Mouse (Mus musculus): ENCODE data around the gene Vmn1r193. TPM values are rescaled to one million over a fixed set of nuclear protein-coding genes. Genes with fewer than 3 reads are reported as not detected.

The Vmn1r193 gene
- not detected for polyA plus RNA-seq (2017; shearing (Covaris generic))

DNA sequence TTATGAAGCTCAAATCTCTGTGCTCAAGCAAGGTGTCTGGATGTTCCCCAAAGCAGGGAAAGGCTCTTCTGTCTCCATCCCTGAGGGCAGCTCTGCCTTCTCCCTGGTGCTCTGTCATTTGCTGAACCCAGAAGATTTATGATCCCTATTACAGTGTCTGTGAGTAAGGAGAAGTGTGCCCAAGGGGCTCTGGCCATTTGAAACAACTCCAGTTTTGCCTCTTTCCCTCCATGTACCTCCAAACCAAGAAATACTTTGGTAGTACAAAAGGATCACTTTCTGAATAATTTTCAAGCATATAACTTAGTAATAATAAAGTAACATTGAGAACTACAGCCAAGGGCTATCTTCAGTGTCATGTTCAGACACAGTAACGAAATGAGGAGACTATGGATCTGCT lies at the start of gene Vmn1r193:
Gene Vmn1r193, minus strand, starts transcription at position 101 of the 400 bp plus-strand sequence.

GRCm38 (mm10) chr13:22270222-22270621 lies 47.3 kb upstream of the Vmn1r193 start, which contains the start of gene Vmn1r195:
TSS of gene Vmn1r195 (plus strand) at chr13:22270522.

GRCm38 (mm10) chr13:22243915-22244314 lies 21.0 kb upstream of the Vmn1r193 start, which contains the start of gene Vmn1r194:
TSS of gene Vmn1r194 (plus strand) at chr13:22244215.

GRCm38 (mm10) chr13:22191041-22191440 lies 31.9 kb downstream of the Vmn1r193 start, which contains the start of gene Vmn1r192:
TSS of gene Vmn1r192 (minus strand) at chr13:22191141.

GRCm38 (mm10) chr13:22183869-22184268 lies 39.1 kb downstream of the Vmn1r193 start, which contains the start of gene Vmn1r191:
TSS of gene Vmn1r191 (minus strand) at chr13:22183969.

Other genes with a start within 250 kb of the Vmn1r193 start
- gene Pom121l2, start 242.0 kb downstream of the Vmn1r193 start, polyA plus RNA-seq (2017; shearing (Covaris generic)), result not detected
- 0.77 TPM for gene Prss16, start 213.4 kb downstream of the Vmn1r193 start, polyA plus RNA-seq (2017; shearing (Covaris generic))
- 1.9 TPM for gene Hist1h2ah, start 187.6 kb downstream of the Vmn1r193 start, polyA plus RNA-seq (2017; shearing (Covaris generic))
- not detected for gene Hist1h2bk, start 187.3 kb downstream of the Vmn1r193 start, polyA plus RNA-seq (2017; shearing (Covaris generic))
- gene Hist1h4i, start 181.8 kb downstream of the Vmn1r193 start, polyA plus RNA-seq (2017; shearing (Covaris generic)), result 11.9 TPM
- 1.5 TPM for gene Hist1h2ag, start 180.2 kb downstream of the Vmn1r193 start, polyA plus RNA-seq (2017; shearing (Covaris generic))
- gene Hist1h2bj, start 179.9 kb downstream of the Vmn1r193 start, polyA plus RNA-seq (2017; shearing (Covaris generic)), result 2.9 TPM
- not detected for gene Vmn1r188, start 138.7 kb downstream of the Vmn1r193 start, polyA plus RNA-seq (2017; shearing (Covaris generic))
- gene Vmn1r189, start 117.3 kb downstream of the Vmn1r193 start, polyA plus RNA-seq (2017; shearing (Covaris generic)), result not detected
- gene Vmn1r191, start 39.2 kb downstream of the Vmn1r193 start, polyA plus RNA-seq (2017; shearing (Covaris generic)), result not detected
- not detected for gene Vmn1r192, start 32.0 kb downstream of the Vmn1r193 start, polyA plus RNA-seq (2017; shearing (Covaris generic))
- gene Vmn1r194, start 21.1 kb upstream of the Vmn1r193 start, polyA plus RNA-seq (2017; shearing (Covaris generic)), result not detected
- not detected for gene Vmn1r195, start 47.4 kb upstream of the Vmn1r193 start, polyA plus RNA-seq (2017; shearing (Covaris generic))
- not detected for gene Vmn1r196, start 66.8 kb upstream of the Vmn1r193 start, polyA plus RNA-seq (2017; shearing (Covaris generic))
- 0.07 TPM for gene Vmn1r197, start 101.4 kb upstream of the Vmn1r193 start, polyA plus RNA-seq (2017; shearing (Covaris generic))
- 0.06 TPM for gene Vmn1r198, start 127.2 kb upstream of the Vmn1r193 start, polyA plus RNA-seq (2017; shearing (Covaris generic))
- not detected for gene Vmn1r199, start 156.7 kb upstream of the Vmn1r193 start, polyA plus RNA-seq (2017; shearing (Covaris generic))
- gene Vmn1r200, start 167.2 kb upstream of the Vmn1r193 start, polyA plus RNA-seq (2017; shearing (Covaris generic)), result not detected
- not detected for gene Vmn1r201, start 248.8 kb upstream of the Vmn1r193 start, polyA plus RNA-seq (2017; shearing (Covaris generic))